Mouse (Mus musculus) embryonic fibroblast, embryonic 13.5 days (primary cell): ENCODE data around the gene Gm572. TPM values are rescaled to one million over a fixed set of nuclear protein-coding genes. Genes with fewer than 3 reads are reported as not detected.

Experiments
- H3K27ac ChIP-seq: 2 replicates; pipeline ENCODE4 v1.5.1; 2012; ENCODE audit warnings: low read length, control low read depth, inconsistent platforms; ENCODE audit not compliant: insufficient read depth
- H3K4me1 ChIP-seq: 2 replicates; pipeline ENCODE4 v1.6.1; 2011; ENCODE audit warnings: low read length; ENCODE audit not compliant: control insufficient read depth, insufficient read depth
- H3K4me3 ChIP-seq: 2 replicates; pipeline ENCODE4 v1.5.1; 2011; ENCODE audit warnings: mild to moderate bottlenecking, control low read depth, low read length; ENCODE audit not compliant: insufficient read depth
- CTCF ChIP-seq: IDR thresholded peaks from 2 replicates; pipeline ENCODE4 v1.5.1; 2011; ENCODE audit warnings: mild to moderate bottlenecking, control low read depth, low read length, moderate library complexity, borderline replicate concordance; ENCODE audit not compliant: insufficient read depth
- POLR2A ChIP-seq: IDR thresholded peaks from 2 replicates; pipeline ENCODE4 v1.6.1; 2011; ENCODE audit warnings: low read depth, mild to moderate bottlenecking, control low read depth, low read length, moderate library complexity
- polyA plus RNA-seq: library from polyadenylated mRNA; stranded (reverse); fragments of >200 nt; gene quantifications from 2 replicates; pipeline ENCODE4 v1.2.4, GENCODE M21; 2011; ENCODE audit warnings: low read depth; ENCODE audit not compliant: missing spikeins, insufficient read length

Gene Gm572
- not detected in 2 replicates for polyA plus RNA-seq

DNA sequence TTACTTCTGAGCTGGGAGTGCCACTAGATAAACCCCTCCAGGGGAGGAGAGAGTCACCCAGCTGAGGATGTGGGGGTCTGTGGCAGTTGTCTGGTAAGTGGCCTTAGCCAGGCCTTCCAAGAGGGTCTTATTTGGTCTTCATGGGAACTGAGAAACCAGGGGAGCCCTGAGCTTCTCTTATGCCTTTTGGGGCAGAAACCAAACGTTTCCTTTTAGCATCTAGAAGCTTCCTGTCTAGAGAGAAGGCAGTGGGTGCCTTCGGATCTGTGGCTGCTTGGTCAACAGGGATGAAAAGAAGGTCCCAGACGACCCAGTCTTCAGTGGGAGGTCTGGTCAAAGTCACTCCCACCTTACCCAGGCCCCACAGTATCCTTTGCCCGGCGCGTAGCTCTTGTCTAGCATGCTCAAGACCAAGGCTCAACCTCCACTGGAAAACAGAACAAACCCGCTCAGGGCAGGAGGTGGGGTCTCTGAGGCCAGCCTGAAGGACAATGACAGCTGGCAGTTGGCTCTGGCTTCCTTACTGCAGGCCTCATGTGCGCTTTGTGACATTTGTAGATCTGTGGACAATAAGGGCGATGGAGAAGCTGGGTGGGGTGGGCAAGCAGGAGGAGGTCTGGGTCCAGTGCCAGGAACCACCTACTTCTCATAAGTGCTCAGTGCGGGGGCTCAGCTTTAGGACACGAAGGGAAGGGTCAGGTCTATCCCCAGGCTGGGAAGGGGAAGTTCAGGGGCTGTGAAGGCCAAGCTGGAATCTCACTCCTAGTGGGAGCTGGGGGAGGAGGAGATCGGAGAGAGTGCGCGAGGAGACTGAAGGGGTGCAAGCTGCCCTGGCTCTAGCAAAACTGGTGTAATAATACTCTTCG lies at the start of gene Gm572:
Gene Gm572 (plus strand): TSS at position 27 of the 866 bp plus-strand sequence.
- TF ChIP-seq POLR2A (no peak), CTCF (no peak)
- H3K27ac ChIP-seq, result no peak within 1 kb of the TSS
- no peaks in the 10 kb centered on the region for H3K4me1 ChIP-seq
- H3K4me3 ChIP-seq, result no peak within 1 kb of the TSS

DNA sequence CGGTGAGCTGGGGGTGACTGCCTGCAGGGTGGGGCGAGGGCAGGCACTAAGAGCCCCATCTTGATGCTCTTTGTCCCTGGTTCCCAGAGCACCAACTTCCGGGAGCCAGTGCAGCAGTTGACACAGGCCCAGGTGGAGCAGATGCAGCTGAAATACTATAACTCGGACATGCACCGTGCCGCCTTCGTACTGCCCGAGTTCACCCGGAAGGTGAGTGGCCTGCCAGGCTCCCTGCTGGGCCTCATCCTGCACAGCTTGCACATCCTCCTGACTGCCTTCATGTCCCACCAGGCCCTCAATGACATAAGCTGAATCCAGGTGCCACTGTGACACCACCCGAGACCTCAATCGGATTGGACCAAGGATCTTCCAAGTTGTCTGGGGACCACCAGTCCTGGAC lies 49.1 kb upstream of the Gm572 start:
- H3K4me3 ChIP-seq, result no peak overlapping the region
- TF ChIP-seq POLR2A (no peak), CTCF (no peak)
- no peak overlapping the region for H3K27ac ChIP-seq
- H3K4me1 ChIP-seq, result peaks cover 6% of the 10 kb centered on the region

DNA sequence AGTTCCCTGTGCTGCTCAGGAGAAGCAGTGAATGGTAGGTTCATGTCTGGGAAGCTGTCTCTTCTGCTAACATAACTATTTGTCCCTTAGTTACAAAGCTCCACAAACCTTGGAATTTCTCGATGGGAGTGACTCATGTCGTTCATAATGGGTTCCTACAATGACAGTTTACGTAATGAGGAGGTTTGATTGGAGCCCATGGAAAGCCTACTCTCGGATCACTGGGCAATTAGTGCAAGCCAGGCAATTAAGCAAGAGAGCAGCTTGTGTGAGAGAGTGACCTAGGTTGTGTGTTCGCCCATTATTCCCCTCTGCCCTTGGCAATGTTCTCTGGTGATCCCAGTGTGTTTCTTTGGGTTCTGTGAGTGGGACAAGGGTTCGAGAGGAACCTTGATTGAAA lies 47.2 kb upstream of the Gm572 start:
- Histone ChIP-seq H3K27ac (no peak overlapping the region), H3K4me1 (peaks cover 4% of the 10 kb centered on the region; the same call in 1 of the 2 replicates), H3K4me3 (no peak overlapping the region)
- TF ChIP-seq POLR2A (no peak), CTCF (no peak)

DNA sequence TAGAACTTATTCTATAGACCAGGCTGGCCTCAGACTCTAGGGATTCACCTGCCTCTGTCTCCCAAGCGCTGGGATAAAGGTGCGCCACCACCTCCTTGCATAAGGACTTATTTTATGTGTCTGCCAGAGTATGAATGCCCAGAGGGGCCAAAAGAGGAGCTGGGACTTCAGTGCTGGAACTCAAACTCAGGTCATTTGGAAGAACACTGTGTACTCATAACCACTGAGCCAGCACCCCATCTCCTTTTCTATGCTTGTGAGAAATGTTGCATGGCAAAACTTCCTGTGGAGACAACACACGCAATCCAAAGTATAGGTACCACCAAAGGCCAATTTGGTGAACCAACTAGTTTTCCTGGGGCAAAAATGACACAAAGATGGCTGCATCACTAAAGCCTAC lies 46.4 kb upstream of the Gm572 start:
- TF ChIP-seq CTCF (no peak), POLR2A (no peak)
- Histone ChIP-seq H3K4me1 (peaks cover 4% of the 10 kb centered on the region; the same call in 1 of the 2 replicates), H3K27ac (no peak overlapping the region), H3K4me3 (no peak overlapping the region)

DNA sequence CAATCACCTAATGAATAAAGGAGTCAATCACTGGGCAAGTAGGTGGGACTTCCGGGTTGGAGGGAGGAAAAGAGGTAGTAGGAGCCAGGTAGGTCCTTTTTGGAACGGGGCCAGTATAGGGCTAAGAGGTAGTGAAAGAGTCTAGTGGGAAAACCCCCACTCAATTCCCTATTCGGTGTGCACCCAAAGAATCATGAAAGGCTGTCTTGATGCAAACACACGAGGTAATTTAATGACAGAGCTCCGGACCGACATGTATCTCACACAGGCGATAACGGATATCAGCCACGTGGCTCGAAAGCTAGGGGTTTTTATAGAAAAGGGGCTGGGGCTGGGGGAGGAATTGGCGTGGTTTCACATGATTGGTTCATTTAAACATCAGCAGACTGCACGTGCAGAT lies 44.3 kb upstream of the Gm572 start:
- Histone ChIP-seq H3K4me1 (0 out of 2 replicates have a peak, but pooled peaks cover under 1% of the 10 kb centered on the region), H3K4me3 (no peak overlapping the region), H3K27ac (no peak overlapping the region)
- TF ChIP-seq CTCF (no peak), POLR2A (no peak)

DNA sequence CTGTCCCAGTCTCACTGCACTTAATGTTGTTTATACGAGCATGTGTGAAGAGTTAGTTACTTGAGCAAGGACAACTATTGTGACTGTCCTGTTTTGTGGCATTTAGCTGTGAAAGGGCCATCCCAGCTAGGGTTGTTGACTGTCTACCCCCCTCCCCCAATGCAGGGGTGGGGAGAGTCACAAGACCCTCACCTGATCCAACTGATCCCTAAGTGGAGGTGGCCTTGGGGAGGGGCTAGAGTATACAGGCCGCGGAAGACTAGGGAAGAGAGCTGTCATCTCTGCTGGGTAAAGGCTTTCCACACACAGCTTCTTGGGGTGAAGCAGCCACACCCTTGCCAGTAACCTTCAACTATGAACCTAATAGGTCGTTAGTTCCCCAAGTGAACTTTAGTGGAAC lies 42.8 kb upstream of the Gm572 start:
- H3K4me1 ChIP-seq, result 0 out of 2 replicates have a peak, but pooled peaks cover 3% of the 10 kb centered on the region
- H3K4me3 ChIP-seq, result no peak overlapping the region
- H3K27ac ChIP-seq, result no peak overlapping the region
- TF ChIP-seq POLR2A, result no peak
- TF ChIP-seq CTCF, result no peak

DNA sequence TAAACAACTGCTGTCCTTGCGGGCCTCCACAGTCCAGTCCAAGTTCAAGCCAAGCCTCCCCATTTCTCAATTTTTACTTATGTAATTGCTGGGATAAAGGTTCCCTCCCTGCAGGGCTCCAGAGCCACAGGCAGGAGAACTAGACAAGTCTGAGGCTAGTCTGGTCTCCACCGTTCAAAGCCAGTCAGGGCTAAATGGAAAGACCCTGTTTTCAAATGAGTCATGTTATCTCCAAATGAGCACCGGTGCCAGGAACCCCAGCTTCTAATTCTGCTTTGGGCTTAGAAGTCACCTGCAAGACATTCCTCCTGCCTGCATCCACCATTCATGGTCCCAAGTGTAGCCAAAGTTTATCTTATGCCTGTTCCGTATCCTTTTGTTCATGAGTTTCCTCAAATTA lies 41.2 kb upstream of the Gm572 start:
- H3K4me1 ChIP-seq, result 0 out of 2 replicates have a peak, but pooled peaks cover 3% of the 10 kb centered on the region
- no peak overlapping the region for H3K4me3 ChIP-seq
- no peak overlapping the region for H3K27ac ChIP-seq
- TF ChIP-seq CTCF (no peak), POLR2A (no peak)

DNA sequence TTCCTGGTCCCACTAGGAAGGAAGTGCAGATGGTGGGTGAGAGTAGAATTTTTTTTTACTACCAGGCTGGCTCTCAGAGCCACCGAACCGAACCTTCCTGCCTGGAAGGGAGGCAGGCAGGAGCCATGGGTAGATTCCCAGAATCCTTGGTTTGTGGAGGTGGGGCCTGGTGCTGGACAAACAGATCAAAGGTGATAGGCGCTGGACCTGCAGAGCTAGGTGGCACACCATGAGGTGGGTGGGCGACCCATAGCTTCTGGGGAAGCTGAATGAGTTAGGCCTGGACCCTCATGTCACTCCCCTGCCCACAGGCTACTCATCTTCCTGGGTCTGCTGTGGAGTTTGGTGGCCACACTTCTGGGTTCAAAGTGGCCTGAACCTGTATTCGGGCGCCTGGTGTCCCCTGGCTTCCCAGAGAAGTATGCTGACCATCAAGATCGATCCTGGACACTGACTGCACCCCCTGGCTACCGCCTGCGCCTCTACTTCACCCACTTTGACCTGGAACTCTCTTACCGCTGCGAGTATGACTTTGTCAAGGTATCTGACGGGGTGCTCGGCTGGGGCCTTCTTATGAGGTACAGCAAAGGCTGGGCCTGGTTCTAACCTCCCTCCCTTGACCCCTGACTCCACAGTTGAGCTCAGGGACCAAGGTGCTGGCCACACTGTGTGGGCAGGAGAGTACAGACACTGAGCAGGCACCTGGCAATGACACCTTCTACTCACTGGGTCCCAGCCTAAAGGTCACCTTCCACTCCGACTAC lies 40.6 kb upstream of the Gm572 start, which contains the start of gene Masp2:
Gene Masp2 (plus strand): TSS at position 198 of the 764 bp plus-strand sequence.
- H3K4me3 ChIP-seq, result no peak within 1 kb of the TSS
- 0 out of 2 replicates have a peak, but pooled peaks cover 3% of the 10 kb centered on the region for H3K4me1 ChIP-seq
- no peak within 1 kb of the TSS for H3K27ac ChIP-seq
- TF ChIP-seq POLR2A (no peak), CTCF (no peak)

DNA sequence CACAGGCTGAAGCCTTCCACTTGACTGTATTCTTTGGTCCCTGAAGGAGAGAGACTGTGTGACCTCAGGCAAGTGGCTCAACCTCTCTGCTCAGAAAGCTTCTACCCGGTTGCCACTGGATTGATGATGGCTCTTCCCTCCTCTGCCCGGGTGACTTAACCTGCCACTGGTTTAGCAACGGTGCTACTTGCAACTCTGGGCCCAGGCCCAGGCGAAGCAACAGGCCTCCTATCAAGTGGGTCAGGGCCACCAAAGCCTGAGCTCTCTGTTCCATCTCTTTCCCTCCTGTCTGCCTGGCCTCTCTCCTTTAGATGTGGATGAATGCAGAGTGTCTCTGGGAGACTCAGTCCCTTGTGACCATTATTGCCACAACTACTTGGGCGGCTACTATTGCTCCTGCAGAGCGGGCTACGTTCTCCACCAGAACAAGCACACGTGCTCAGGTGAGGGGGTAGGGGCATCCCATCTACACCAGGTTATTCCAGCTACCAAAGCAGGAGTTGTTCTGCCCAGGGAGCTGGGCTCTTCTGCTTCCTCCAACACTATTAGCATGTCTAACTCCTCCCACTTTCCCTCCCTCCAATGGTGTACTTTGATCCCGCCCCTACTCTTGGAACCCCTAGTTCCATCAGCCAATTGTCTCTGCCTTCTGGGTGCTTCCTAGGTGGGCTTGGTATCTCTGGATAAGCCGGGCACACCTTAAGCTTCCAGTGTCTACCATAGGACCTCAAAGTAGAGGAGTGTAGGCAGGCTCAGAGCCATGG lies 39.6 kb upstream of the Gm572 start:
- Histone ChIP-seq H3K27ac (peak overlapping the region; percentile 36; the same call in 1 of the 2 replicates), H3K4me1 (peaks cover 3% of the 10 kb centered on the region; the same call in 1 of the 2 replicates), H3K4me3 (no peak overlapping the region)
- TF ChIP-seq POLR2A (no peak), CTCF (no peak)

DNA sequence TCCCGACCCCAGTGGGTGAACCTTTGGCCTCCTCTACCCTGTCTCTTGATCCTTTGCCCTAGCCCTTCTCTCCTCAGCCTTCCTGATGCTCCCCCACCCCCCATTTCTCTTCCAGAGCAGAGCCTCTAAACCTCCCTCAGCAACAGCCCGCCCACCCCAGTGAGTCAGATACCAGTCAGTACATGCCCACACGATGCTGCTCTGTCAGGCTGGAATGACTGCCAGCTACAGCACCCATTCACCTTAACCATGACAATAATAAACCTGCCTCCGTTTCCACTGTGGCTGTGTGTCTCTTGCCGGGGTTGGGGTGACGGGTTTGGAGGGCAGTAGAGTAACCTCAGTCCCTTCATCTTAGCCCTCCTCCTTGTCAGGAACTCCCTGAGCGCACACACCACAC lies 39.0 kb upstream of the Gm572 start:
- no peak overlapping the region for H3K4me3 ChIP-seq
- no peak for TF ChIP-seq CTCF
- TF ChIP-seq POLR2A, result no peak
- peak overlapping the region; percentile 36; the same call in 1 of the 2 replicates for H3K27ac ChIP-seq
- peaks cover 9% of the 10 kb centered on the region for H3K4me1 ChIP-seq
